Mouse (Mus musculus): ENCODE measurements around the gene Ccdc84.

DNA sequence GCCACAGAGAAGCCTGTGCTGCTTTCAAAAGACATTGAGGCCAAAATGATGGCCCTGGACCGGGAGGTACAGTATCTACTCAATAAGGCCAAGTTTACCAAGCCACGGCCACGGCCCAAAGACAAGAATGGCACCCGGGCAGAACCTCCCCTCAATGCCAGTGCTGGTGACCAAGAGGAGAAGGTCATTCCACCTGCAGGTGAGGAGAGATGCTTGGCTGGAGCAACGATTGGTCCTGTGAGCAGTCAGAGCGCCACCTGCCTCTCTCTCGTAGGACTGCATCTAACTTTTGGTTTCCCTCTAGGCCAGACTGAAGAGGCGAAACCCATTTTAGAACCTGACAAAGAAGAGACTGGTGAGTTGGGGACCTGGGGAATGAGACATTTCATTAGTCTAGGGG is 29.1 kb downstream of the Ccdc84 start:
- TF ChIP-seq CTCF (IDR thresholded peaks at IDR 0.05 in 2 of 3, conservative IDR thresholded peaks at IDR 0.05 in 1 of 3; ENCODE audit: control insufficient read depth in 1 of 3, insufficient read depth in 1 of 3, low read depth in 2 of 3, low read length in 3 of 3, poor library complexity in 1 of 3, severe bottlenecking in 1 of 3) (peak; percentile 75 to 81 (median 78)), SIN3A (IDR thresholded peaks at IDR 0.05; ENCODE audit: low read length) (no peak), RAD21 (IDR thresholded peaks at IDR 0.05; ENCODE audit: low read depth, low read length) (peak; percentile 9), MYC (IDR thresholded peaks at IDR 0.05; ENCODE audit: low read depth, low read length) (no peak), POLR2A (IDR thresholded peaks at IDR 0.05; ENCODE audit: control insufficient read depth in 1 of 2, insufficient read depth in 1 of 2, low read depth in 1 of 2, low read length in 2 of 2, poor library complexity in 1 of 2) (no peak), GATA1 (IDR thresholded peaks at IDR 0.05; ENCODE audit: low read depth, low read length) (no peak), JUND (IDR thresholded peaks at IDR 0.05; ENCODE audit: low read depth, low read length) (no peak), RCOR1 (IDR thresholded peaks at IDR 0.05; ENCODE audit: low read depth, low read length) (no peak), KAT2A (conservative IDR thresholded peaks at IDR 0.05; ENCODE audit: low read depth, low read length) (no peak), NRF1 (IDR thresholded peaks at IDR 0.05; ENCODE audit: insufficient read depth, low read depth, low read length, poor library complexity, severe bottlenecking) (no peak), ZKSCAN1 (IDR thresholded peaks at IDR 0.05; ENCODE audit: low read depth, low read length) (no peak), TBP (IDR thresholded peaks at IDR 0.05; ENCODE audit: low read depth, low read length) (no peak)
